Mouse (Mus musculus): ENCODE measurements around the gene Dock3. TPM values are rescaled to one million over a fixed set of nuclear protein-coding genes. Genes with fewer than 3 reads are reported as not detected.
"Not testable (repeated sequence)": the region's sequence is repeated elsewhere in the genome, so short reads cannot be mapped to it uniquely, and the experiment has no call there.

Dock3 gene
- polyA plus RNA-seq, 1 experiment: not detected

DNA sequence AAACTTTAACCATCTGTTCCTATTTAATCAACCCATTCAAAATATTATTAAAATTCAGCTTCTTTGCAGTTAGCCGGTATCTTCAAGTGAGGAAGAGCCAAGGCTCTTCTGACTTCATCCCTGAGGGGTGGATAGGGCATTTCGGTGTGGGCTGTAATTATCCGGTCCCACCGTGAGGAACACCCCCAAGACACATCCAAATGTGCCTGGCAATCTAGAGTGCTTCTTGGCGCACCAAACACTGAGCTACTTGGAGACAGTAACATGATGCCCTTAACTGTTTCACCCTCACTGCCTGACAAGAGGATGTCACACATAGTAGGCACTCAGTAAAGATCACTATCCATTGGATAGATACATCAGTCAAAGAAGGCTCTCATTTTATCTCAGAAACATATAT lies 4.4 kb upstream of the Dock3 start:
- Histone ChIP-seq H3K4me3 (ENCODE audit: insufficient read depth, low read length) (no peak overlapping the region), H3K27ac (ENCODE audit: insufficient read depth, low read depth, low read length) (no peak overlapping the region), H3K4me1 (ENCODE audit: control insufficient read depth, insufficient read depth, low read length) (peaks cover 34% of the 10 kb centered on the region)
- TF ChIP-seq POLR2A (IDR thresholded peaks at IDR 0.05; ENCODE audit: borderline replicate concordance, low read depth, low read length) (no peak), CTCF (IDR thresholded peaks at IDR 0.05; ENCODE audit: low read depth, low read length) (no peak)

DNA sequence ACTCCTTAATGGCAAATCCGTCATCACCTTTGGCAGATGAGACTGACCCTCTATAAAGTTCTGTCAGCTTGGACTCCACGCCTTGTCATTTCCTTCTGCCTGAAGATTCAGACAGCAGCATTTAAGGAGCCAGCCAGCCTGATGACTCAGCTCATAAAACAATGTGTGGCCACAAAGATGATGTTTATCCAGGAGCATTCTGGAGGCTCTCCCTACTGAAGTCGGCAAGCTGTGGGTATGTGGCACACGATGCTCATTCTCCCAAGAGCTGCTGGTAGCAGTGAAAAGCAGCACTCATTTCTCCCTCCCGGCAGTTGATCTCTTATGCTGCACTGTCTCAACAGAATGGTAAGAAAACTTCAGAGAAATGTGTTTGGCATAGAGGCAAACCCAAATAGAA lies 3.6 kb upstream of the Dock3 start:
- Histone ChIP-seq H3K4me3 (ENCODE audit: insufficient read depth, low read length) (no peak overlapping the region), H3K4me1 (ENCODE audit: control insufficient read depth, insufficient read depth, low read length) (peaks cover 34% of the 10 kb centered on the region), H3K27ac (ENCODE audit: insufficient read depth, low read depth, low read length) (peak overlapping the region; percentile 33; the same call in 1 of the 2 replicates)
- TF ChIP-seq POLR2A (IDR thresholded peaks at IDR 0.05; ENCODE audit: borderline replicate concordance, low read depth, low read length) (no peak), CTCF (IDR thresholded peaks at IDR 0.05; ENCODE audit: low read depth, low read length) (no peak)

DNA sequence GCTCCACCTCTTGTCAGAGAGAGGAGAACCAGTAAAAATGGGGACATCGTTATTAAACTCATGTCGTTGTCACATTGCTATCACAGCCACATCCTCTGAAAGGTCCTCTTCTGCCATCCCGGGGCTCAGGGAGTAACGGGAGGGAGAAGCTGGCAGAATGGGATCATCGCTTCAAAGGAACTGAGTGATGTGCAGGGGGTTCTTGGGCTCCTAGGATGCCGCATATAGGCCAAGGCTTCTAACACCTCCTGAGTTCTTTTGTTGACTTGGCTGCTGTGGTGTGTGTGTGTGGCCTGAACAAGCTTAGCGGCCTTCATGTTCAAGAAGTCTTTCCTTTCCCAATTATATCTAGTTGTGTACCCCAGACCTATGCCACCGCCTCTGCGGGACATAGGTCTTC lies 431 bp upstream of the Dock3 start:
- H3K4me3 ChIP-seq (ENCODE audit: insufficient read depth, low read length): peak overlapping the region; percentile 85
- no peak for TF ChIP-seq CTCF (IDR thresholded peaks at IDR 0.05; ENCODE audit: low read depth, low read length)
- no peak for TF ChIP-seq POLR2A (IDR thresholded peaks at IDR 0.05; ENCODE audit: borderline replicate concordance, low read depth, low read length)

GRCm38 (mm10) chr9:107230991-107231538 lies 644 bp downstream of the Dock3 start:
- TF ChIP-seq POLR2A (IDR thresholded peaks at IDR 0.05; ENCODE audit: borderline replicate concordance, low read depth, low read length): no peak
- TF ChIP-seq CTCF (IDR thresholded peaks at IDR 0.05; ENCODE audit: low read depth, low read length): no peak
- peaks cover 37% of the 10 kb centered on the region for H3K4me1 ChIP-seq (ENCODE audit: control insufficient read depth, insufficient read depth, low read length)
- H3K4me3 ChIP-seq (ENCODE audit: insufficient read depth, low read length): peak overlapping the region; percentile 85
- H3K27ac ChIP-seq (ENCODE audit: insufficient read depth, low read depth, low read length): peak overlapping the region; percentile 45; the same call in 1 of the 2 replicates

More for the DNA sequence above, 431 bp upstream of the Dock3 start:
- Histone ChIP-seq H3K4me1 (ENCODE audit: control insufficient read depth, insufficient read depth, low read length) (peaks cover 39% of the 10 kb centered on the region), H3K27ac (ENCODE audit: insufficient read depth, low read depth, low read length) (no peak overlapping the region)

DNA sequence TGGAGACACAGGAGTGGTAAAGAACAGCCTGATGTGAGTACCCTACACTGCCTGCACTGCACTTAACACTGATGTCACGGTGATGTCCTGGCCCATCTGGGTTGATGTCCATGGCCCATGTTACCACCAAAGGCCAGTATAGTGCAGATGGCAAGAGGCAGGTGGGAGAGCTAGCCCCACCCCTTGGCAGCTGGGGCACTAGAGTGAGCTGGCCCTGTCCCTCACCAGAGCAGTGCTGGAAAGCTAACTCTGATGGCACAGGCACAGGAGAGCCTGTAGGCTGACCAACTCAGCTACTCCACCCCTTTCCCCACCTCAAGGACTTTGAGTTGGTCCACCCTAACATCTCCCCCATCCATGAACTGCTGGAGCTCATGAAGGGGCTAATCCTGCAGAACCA lies 7.1 kb downstream of the Dock3 start:
- no peak for TF ChIP-seq POLR2A (IDR thresholded peaks at IDR 0.05; ENCODE audit: borderline replicate concordance, low read depth, low read length)
- H3K4me3 ChIP-seq (ENCODE audit: insufficient read depth, low read length): no peak overlapping the region
- H3K27ac ChIP-seq (ENCODE audit: insufficient read depth, low read depth, low read length): no peak overlapping the region
- H3K4me1 ChIP-seq (ENCODE audit: control insufficient read depth, insufficient read depth, low read length): peaks cover 8% of the 10 kb centered on the region

DNA sequence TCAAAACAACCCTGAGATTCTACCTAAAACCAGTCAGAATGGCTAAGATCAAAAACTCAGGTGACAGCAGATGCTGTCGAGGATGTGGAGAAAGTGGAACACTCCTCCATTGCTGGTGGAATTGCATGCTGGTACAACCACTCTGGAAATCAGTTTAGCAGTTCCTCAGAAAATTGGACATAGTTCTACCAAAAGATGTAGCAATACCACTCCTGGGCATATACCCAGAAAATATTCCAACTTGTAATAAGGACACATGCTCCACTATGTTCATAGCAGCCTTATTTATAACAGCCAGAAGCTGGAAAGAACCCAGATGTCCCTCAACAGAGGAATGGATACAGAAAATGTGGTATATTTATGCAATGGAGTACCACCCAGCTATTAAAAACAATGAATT lies 56.9 kb downstream of the Dock3 start:
- H3K4me1 ChIP-seq (ENCODE audit: control insufficient read depth, insufficient read depth, low read length); H3K27ac ChIP-seq (ENCODE audit: insufficient read depth, low read depth, low read length); H3K4me3 ChIP-seq (ENCODE audit: insufficient read depth, low read length): not testable (repeated sequence)

GRCm38 (mm10) chr9:107165792-107166191 lies 65.9 kb downstream of the Dock3 start:
- no peak overlapping the region for H3K27ac ChIP-seq (ENCODE audit: insufficient read depth, low read depth, low read length)
- TF ChIP-seq CTCF (IDR thresholded peaks at IDR 0.05; ENCODE audit: low read depth, low read length) (no peak), POLR2A (IDR thresholded peaks at IDR 0.05; ENCODE audit: borderline replicate concordance, low read depth, low read length) (no peak)
- no peak overlapping the region for H3K4me3 ChIP-seq (ENCODE audit: insufficient read depth, low read length)
- H3K4me1 ChIP-seq (ENCODE audit: control insufficient read depth, insufficient read depth, low read length): no peaks in the 10 kb centered on the region

DNA sequence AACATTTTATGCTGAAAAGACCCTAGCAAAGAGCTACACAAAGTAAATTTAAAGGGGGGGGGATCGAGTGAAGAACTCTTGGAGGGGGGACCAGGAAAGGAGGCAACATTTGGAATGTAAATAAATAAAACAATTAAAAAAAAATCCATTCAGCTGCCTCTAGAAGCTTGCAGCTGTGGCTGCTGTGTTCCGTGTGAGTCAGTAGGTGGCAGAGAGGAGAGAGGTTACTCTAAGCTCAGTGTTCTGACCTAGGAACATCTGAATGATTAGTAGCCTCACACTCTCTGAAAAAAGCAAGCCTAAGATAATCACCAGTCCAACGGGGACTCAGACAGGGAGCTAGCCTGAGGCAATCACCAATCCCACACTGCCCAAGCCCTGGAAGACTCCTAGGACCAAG lies 66.9 kb downstream of the Dock3 start:
- no peak overlapping the region for H3K27ac ChIP-seq (ENCODE audit: insufficient read depth, low read depth, low read length)
- H3K4me3 ChIP-seq (ENCODE audit: insufficient read depth, low read length): no peak overlapping the region
- H3K4me1 ChIP-seq (ENCODE audit: control insufficient read depth, insufficient read depth, low read length): no peaks in the 10 kb centered on the region
- no peak for TF ChIP-seq POLR2A (IDR thresholded peaks at IDR 0.05; ENCODE audit: borderline replicate concordance, low read depth, low read length)
- TF ChIP-seq CTCF (IDR thresholded peaks at IDR 0.05; ENCODE audit: low read depth, low read length): no peak

DNA sequence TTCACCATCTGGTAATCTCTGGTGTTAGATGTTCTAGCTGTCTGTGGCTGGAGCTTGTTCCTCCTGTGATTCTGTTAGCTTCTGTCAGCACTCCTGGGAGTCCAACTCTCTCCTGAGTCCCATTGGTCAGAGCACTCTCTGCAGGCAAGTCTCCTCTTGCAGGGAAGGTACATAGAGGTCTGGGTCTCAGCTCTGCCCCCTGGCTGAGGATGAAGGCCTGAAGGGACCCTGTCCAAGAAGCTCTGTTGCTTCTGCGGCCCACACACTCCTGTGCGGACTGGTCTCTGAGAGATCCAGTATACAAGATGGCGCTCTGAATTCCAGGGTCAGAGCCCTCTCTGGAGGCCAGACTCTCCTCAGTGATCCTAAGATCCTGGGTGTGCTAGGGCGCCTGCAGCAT lies 75.3 kb downstream of the Dock3 start:
- H3K4me3 ChIP-seq (ENCODE audit: insufficient read depth, low read length); H3K27ac ChIP-seq (ENCODE audit: insufficient read depth, low read depth, low read length); H3K4me1 ChIP-seq (ENCODE audit: control insufficient read depth, insufficient read depth, low read length): not testable (repeated sequence)

GRCm38 (mm10) chr9:107112791-107113190 lies 118.9 kb downstream of the Dock3 start:
- Histone ChIP-seq H3K27ac (ENCODE audit: insufficient read depth, low read depth, low read length) (no peak overlapping the region), H3K4me1 (ENCODE audit: control insufficient read depth, insufficient read depth, low read length) (no peaks in the 10 kb centered on the region), H3K4me3 (ENCODE audit: insufficient read depth, low read length) (no peak overlapping the region)
- TF ChIP-seq POLR2A (IDR thresholded peaks at IDR 0.05; ENCODE audit: borderline replicate concordance, low read depth, low read length) (no peak), CTCF (IDR thresholded peaks at IDR 0.05; ENCODE audit: low read depth, low read length) (no peak)

- Histone ChIP-seq H3K4me3 (ENCODE audit: insufficient read depth, low read length) (no peak overlapping the region), H3K27ac (ENCODE audit: insufficient read depth, low read depth, low read length) (no peak overlapping the region), H3K4me1 (ENCODE audit: control insufficient read depth, insufficient read depth, low read length) (no peaks in the 10 kb centered on the region)
- TF ChIP-seq CTCF (IDR thresholded peaks at IDR 0.05; ENCODE audit: low read depth, low read length) (no peak), POLR2A (IDR thresholded peaks at IDR 0.05; ENCODE audit: borderline replicate concordance, low read depth, low read length) (no peak)
Observed at GRCm38 (mm10) chr9:107112056-107112455, 119.7 kb downstream of the Dock3 start.
